ENCODE assay signal across 8 mouse cellular contexts in genomic region chr8:57511316-57512118, GRCm38 (mm10). TPM values are rescaled to one million over a fixed set of nuclear protein-coding genes. Genes with fewer than 3 reads are reported as not detected.
DNase-seq lines count a peak whose midpoint lies in the region; ATAC-seq and TF ChIP-seq lines count a peak whose summit lies in the region.

Gene Hmgb2 (plus strand): TSS chr8:57511907.

- 2% methylated on average over 56 of the region's 63 CpGs for WGBS in embryonic facial prominence, embryonic 14.5 days
- whole genome bisulfite sequencing in heart, adult 2 months: under 1% methylated on average over 62 of the region's 63 CpGs
- under 1% methylated on average over 63 of the region's 63 CpGs for WGBS in limb, embryonic 13.5 days
- under 1% methylated on average over 63 of the region's 63 CpGs for WGBS in midbrain, embryonic 16.5 days

- peaks cover 19% of the 10 kb centered on the region for H3K36me3 ChIP-seq in embryonic facial prominence, embryonic 14.5 days (ENCODE audit: control insufficient read depth, insufficient read depth, low read length)
- peaks cover 7% of the 10 kb centered on the region for H3K36me3 ChIP-seq in heart, adult 2 months (ENCODE audit: control insufficient read depth, insufficient read depth, low read length)
- peaks cover 20% of the 10 kb centered on the region for H3K36me3 ChIP-seq in limb, embryonic 13.5 days
- H3K36me3 ChIP-seq in midbrain, embryonic 16.5 days (ENCODE audit: control insufficient read depth, insufficient read depth, low read length): no peaks in the 10 kb centered on the region

- ATAC-seq in embryonic facial prominence, embryonic 14.5 days (ENCODE audit: low read depth): peak; percentile 100
- peak; percentile 100 for ATAC-seq in limb, embryonic 13.5 days (ENCODE audit: low FRiP score, low read depth)
- ATAC-seq in midbrain, embryonic 16.5 days: peak; percentile 100

- no peaks in the 10 kb centered on the region for H3K9me3 ChIP-seq in embryonic facial prominence, embryonic 14.5 days (ENCODE audit: control insufficient read depth, low read length)
- no peaks in the 10 kb centered on the region for H3K9me3 ChIP-seq in limb, embryonic 13.5 days
- H3K9me3 ChIP-seq in midbrain, embryonic 16.5 days (replicated peaks; ENCODE audit: control insufficient read depth, low read length, poor library complexity, severe bottlenecking): no peaks in the 10 kb centered on the region

- peak within 1 kb of the TSS; percentile 70 for H3K4me3 ChIP-seq in embryonic facial prominence, embryonic 14.5 days (ENCODE audit: low read depth, low read length)
- peak within 1 kb of the TSS; percentile 84 for H3K4me3 ChIP-seq in heart, adult 2 months
- H3K4me3 ChIP-seq in limb, embryonic 13.5 days: peak within 1 kb of the TSS; percentile 59
- H3K4me3 ChIP-seq in midbrain, embryonic 16.5 days (ENCODE audit: low read depth, low read length): peak within 1 kb of the TSS; percentile 85

- H3K4me2 ChIP-seq in embryonic facial prominence, embryonic 14.5 days (ENCODE audit: low read depth, low read length): peak within 1 kb of the TSS; percentile 97
- peak within 1 kb of the TSS; percentile 89 for H3K4me2 ChIP-seq in limb, embryonic 13.5 days (replicated peaks)
- H3K4me2 ChIP-seq in midbrain, embryonic 16.5 days (ENCODE audit: low read length): peak within 1 kb of the TSS; percentile 100

- H3K27me3 ChIP-seq in embryonic facial prominence, embryonic 14.5 days (replicated peaks; ENCODE audit: control insufficient read depth, insufficient read depth, low read length): no peaks in the 10 kb centered on the region
- H3K27me3 ChIP-seq in heart, adult 2 months (ENCODE audit: control insufficient read depth, insufficient read depth, low read length): no peaks in the 10 kb centered on the region
- no peaks in the 10 kb centered on the region for H3K27me3 ChIP-seq in limb, embryonic 13.5 days
- no peaks in the 10 kb centered on the region for H3K27me3 ChIP-seq in midbrain, embryonic 16.5 days (ENCODE audit: control insufficient read depth, insufficient read depth, low read depth, low read length)

- TF ChIP-seq POLR2A in heart, adult 2 months (IDR thresholded peaks at IDR 0.05; ENCODE audit: insufficient read depth, low read depth, low read length): peak; percentile 97

- DNase-seq in 3T3-L1 (ENCODE audit: low read depth, low spot score): peak; percentile 100
- peak; percentile 98 to 100 for DNase-seq in adrenal gland, postnatal 4 days (ENCODE audit: low spot score in 2 of 2)
- DNase-seq in embryonic facial prominence, embryonic 14.5 days (ENCODE audit: low spot score): peak; percentile 100
- peak; percentile 99 to 100 for DNase-seq in heart, adult 2 months
- peak; percentile 100 for DNase-seq in kidney, adult 8-10 months
- peak; percentile 99 to 100 for DNase-seq in spleen, postnatal 10 days (ENCODE audit: low spot score in 2 of 2)

- H3K79me2 ChIP-seq in heart, adult 2 months (replicated peaks; ENCODE audit: control insufficient read depth, insufficient read depth, low read length): no peaks in the 10 kb centered on the region

- intact Hi-C loops in heart, adult 2 months (cut with DNase I): loop anchor here (2.0 to 5.0 kb wide), 2 partner anchors 25 to 79 kb away; partner anchors contain the start of gene Sap30

- 0 out of 2 replicates have a peak, but pooled peaks have one; percentile 34 for TF ChIP-seq EP300 in heart, adult 2 months (IDR thresholded peaks at IDR 0.05; ENCODE audit: insufficient read depth, low read depth, low read length)

- peaks cover 7% of the 10 kb centered on the region; the same call in 1 of the 2 replicates for H3K4me1 ChIP-seq in embryonic facial prominence, embryonic 14.5 days (ENCODE audit: control insufficient read depth, insufficient read depth, low read length)
- peaks cover 2% of the 10 kb centered on the region for H3K4me1 ChIP-seq in heart, adult 2 months (ENCODE audit: control insufficient read depth, insufficient read depth, low read length)
- H3K4me1 ChIP-seq in limb, embryonic 13.5 days: peaks cover 13% of the 10 kb centered on the region
- H3K4me1 ChIP-seq in midbrain, embryonic 16.5 days (ENCODE audit: control insufficient read depth, insufficient read depth, low read length): peaks cover 7% of the 10 kb centered on the region

- peak within 1 kb of the TSS; percentile 100 for H3K27ac ChIP-seq in embryonic facial prominence, embryonic 14.5 days (replicated peaks; ENCODE audit: low read depth, low read length)
- peak within 1 kb of the TSS; percentile 99 for H3K27ac ChIP-seq in heart, adult 2 months
- H3K27ac ChIP-seq in limb, embryonic 13.5 days: peak within 1 kb of the TSS; percentile 100
- peak within 1 kb of the TSS; percentile 92 for H3K27ac ChIP-seq in midbrain, embryonic 16.5 days (ENCODE audit: low read length)

- peak within 1 kb of the TSS; percentile 100 for H3K9ac ChIP-seq in embryonic facial prominence, embryonic 14.5 days (ENCODE audit: low read depth, low read length)
- peak within 1 kb of the TSS; percentile 93 for H3K9ac ChIP-seq in heart, adult 2 months (ENCODE audit: low read depth, low read length)
- H3K9ac ChIP-seq in limb, embryonic 13.5 days: peak within 1 kb of the TSS; percentile 96
- H3K9ac ChIP-seq in midbrain, embryonic 16.5 days (ENCODE audit: low read depth, low read length): peak within 1 kb of the TSS; percentile 75

- peak; percentile 16; the same call in 1 of the 2 replicates for TF ChIP-seq CTCF in heart, adult 2 months (IDR thresholded peaks at IDR 0.05)

RNA-seq across cellular contexts. Expression of gene Hmgb2, which starts in this region (rescaled TPM):
- 100 to 1,000 TPM; 172 to 189 TPM for total RNA-seq in adrenal gland, postnatal 4 days (2021)
- 258 and 290 TPM in 2 replicates for polyA plus RNA-seq in embryonic facial prominence, embryonic 14.5 days (2014; fragmentation: Nextera tagmentation; extraction: Ambion mirVana)
- 1 to 10 TPM; 9.1 to 9.2 TPM for total RNA-seq in heart, adult 2 months (2021)
- 1.1 and 1.7 TPM in 2 replicates for polyA plus RNA-seq in heart, adult 2 months (2012; rRNA removed)
- polyA plus RNA-seq in limb, embryonic 13.5 days (2015; fragmentation: Nextera tagmentation; extraction: Ambion mirVana): 361 and 398 TPM in 2 replicates
- polyA plus RNA-seq in midbrain, embryonic 16.5 days (2015; fragmentation: Nextera tagmentation; extraction: Ambion mirVana): 42.3 and 46.4 TPM in 2 replicates

Comparison
In these comparisons a context has a peak if more than half of its experiments do, and no peak if none do; other contexts are left out.
1. Peak in every context shown above with its lines: DNase-seq, ATAC-seq, H3K4me3 ChIP-seq and H3K27ac ChIP-seq.
2. RNA of gene Hmgb2 (total RNA-seq): 172 to 189 TPM in adrenal gland, postnatal 4 days; 9.1 to 9.2 TPM in heart, adult 2 months; every median in the first group is over 10 times any median in the second.
3. RNA of gene Hmgb2 (polyA plus RNA-seq): 361 to 398 TPM in limb, embryonic 13.5 days, 258 to 290 TPM in embryonic facial prominence, embryonic 14.5 days and 42.3 to 46.4 TPM in midbrain, embryonic 16.5 days; 1.1 to 1.7 TPM in heart, adult 2 months; every median in the first group is over 10 times any median in the second.